Mouse (Mus musculus) mouse embryonic stem cell (cell line): ENCODE data around the gene Gnat2.

Experiments
- in situ Hi-C, 2 experiments: fragments of 300-500 bp; cut with MboI; formaldehyde crosslinking; loops; 1 replicate in 1 of 2; 3 replicates in 1 of 2; pipeline ENCODE4 v1.14.3; 2019 to 2020; ENCODE audit warnings: low sequenced_read_pairs in 2 of 2, low pct_unique_long_range_greater_than_20kb in 1 of 2, mixed read lengths in 1 of 2; ENCODE audit not compliant: unreplicated experiment in 1 of 2

Gnat2 gene

GRCm38 (mm10) chr3:108140786-108141185 is 48.2 kb downstream of the Gnat2 start:
- in situ Hi-C loops = no loop called here

DNA sequence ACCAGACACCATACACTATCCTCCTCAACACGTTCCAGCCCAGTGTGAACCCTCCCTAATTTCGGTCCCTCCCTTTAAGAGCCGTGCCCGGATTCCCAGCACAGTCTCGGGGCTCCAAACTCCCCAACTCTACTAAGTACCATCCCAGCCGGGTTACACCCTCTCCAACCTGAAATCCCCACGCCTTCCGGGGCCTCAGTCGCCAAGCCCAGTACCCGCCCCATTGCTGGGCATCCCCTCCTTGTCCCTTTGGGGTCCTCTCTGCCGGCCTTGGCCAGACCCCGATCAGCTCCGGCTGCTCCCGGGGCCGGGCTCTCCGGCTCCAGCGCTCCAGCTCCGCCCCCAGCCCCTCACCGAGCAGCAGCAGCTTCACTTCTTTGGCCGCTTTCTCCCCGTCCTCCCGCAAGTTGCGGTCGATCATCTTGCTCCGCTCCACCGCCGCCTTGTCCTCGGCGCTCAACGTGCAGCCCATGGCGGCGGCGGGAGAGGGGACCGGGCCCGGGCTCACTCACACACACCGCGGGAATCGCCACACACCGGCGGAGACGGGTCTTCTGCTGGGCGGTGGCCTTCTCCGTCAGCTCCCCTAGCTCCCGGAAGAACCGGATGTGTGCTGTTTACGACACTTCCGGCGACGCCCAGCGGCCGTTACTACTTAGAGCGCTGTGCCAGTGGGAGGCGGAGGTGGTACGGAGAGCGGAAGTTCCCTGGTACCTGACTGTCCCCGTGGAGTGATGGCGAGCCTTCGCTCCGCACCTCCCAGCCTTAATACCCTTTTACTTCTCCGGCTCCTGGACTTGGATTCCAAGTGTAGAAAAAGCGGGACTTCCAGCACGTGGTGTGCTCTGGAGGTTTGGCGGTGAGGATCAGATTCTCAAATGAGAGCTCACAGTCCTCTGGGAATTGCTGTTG is 53.2 kb downstream of the Gnat2 start, which contains the start of gene Gnai3:
Gene Gnai3 (minus strand): TSS at position 613 of the 912 bp plus-strand sequence.
- in situ Hi-C loops = loop anchor here in 1 of 2 experiments (5.0 kb wide), 1 partner anchor 63 kb away; no protein-coding TSS in a partner anchor

DNA sequence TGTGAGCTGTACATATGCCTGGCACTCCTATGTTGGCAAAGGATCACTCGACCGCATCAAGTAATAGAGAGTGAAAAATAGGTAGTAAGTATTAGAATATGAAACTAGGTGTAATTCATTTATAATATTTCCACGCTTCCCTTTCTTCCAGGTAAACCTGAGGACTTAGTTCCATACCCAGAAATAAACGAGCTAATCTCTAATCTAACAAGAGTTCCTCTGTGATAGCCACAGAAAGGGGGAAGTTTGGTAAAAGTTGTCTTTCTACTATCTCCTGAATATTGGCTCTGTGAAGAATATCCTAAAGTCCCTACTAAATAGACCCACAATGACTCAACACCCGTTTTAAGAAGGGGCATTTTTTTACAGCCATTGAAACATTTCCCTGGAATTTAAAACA is 54.1 kb downstream of the Gnat2 start:
- in situ Hi-C loops = loop anchor here in 1 of 2 experiments (5.0 kb wide), 1 partner anchor 64 kb away; no protein-coding TSS in a partner anchor

DNA sequence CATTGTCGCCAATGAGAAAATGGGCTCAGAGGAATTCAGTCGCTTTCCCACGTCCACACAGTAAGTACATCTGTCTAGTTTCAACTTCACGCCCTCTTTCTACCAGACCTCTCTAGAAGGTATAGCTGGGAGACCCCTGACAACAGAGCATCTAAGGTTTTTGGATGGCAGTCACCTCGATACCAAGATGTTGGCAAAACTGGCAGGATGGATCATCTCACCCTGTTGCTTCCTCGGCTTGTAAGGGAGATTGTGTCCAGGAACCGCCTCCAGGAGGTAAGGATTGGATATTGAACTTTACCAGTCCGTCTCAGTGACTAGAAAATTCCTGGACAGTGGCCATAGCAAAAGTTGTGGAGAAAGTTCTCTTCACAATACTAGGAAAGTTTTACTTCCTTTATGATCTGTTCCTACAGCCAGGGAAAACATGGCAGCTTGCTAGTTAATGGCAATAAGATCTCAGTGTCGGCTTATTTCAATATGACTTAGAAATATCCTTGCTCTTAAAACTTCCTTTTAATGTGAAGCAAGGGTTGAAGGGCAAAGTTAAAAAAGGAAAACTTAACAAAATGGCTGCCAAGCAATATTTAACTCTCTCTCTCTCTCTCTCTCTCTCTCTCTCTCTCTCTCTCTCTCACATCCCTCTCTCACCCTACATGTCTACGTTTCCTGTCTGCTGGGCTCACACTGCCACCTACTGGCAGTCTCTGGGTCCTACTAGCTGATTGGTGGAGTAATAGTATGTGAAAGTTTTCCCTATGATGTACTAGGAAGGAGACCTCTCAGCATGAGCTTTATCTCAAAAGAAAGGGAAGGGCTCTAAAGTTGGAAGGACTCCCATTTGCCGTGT is 55.0 kb downstream of the Gnat2 start:
- in situ Hi-C loops = loop anchor here in 1 of 2 experiments (5.0 kb wide), 1 partner anchor 65 kb away; no protein-coding TSS in a partner anchor
